Mouse (Mus musculus): ENCODE results near the gene Gbx1. TPM values are rescaled to one million over a fixed set of nuclear protein-coding genes. Genes with fewer than 3 reads are reported as not detected.

Gene Gbx1
- polyA plus RNA-seq, 1 experiment, result 0.04 TPM

GRCm38 (mm10) chr5:24526190-24526888 is 663 bp downstream of the Gbx1 start:
- Histone ChIP-seq H3K27ac (ENCODE audit: insufficient read depth, low read length) (no peak overlapping the region), H3K4me1 (ENCODE audit: control insufficient read depth, insufficient read depth, low read length) (no peaks in the 10 kb centered on the region), H3K4me3 (ENCODE audit: insufficient read depth, low read length) (no peak overlapping the region)
- TF ChIP-seq CTCF (IDR thresholded peaks at IDR 0.05; ENCODE audit: extremely low read depth, insufficient read depth, low read length) (no peak), POLR2A (IDR thresholded peaks at IDR 0.05; ENCODE audit: extremely low read depth, insufficient read depth, low read length) (no peak)

GRCm38 (mm10) chr5:24525360-24526189 is 1.4 kb downstream of the Gbx1 start:
- no peak overlapping the region for H3K27ac ChIP-seq (ENCODE audit: insufficient read depth, low read length)
- no peak overlapping the region for H3K4me3 ChIP-seq (ENCODE audit: insufficient read depth, low read length)
- TF ChIP-seq CTCF (IDR thresholded peaks at IDR 0.05; ENCODE audit: extremely low read depth, insufficient read depth, low read length) (no peak), POLR2A (IDR thresholded peaks at IDR 0.05; ENCODE audit: extremely low read depth, insufficient read depth, low read length) (no peak)
- H3K4me1 ChIP-seq (ENCODE audit: control insufficient read depth, insufficient read depth, low read length), result no peaks in the 10 kb centered on the region

- Histone ChIP-seq H3K4me1 (ENCODE audit: control insufficient read depth, insufficient read depth, low read length) (no peaks in the 10 kb centered on the region), H3K4me3 (ENCODE audit: insufficient read depth, low read length) (no peak overlapping the region), H3K27ac (ENCODE audit: insufficient read depth, low read length) (no peak overlapping the region)
- no peak for TF ChIP-seq POLR2A (IDR thresholded peaks at IDR 0.05; ENCODE audit: extremely low read depth, insufficient read depth, low read length)
- TF ChIP-seq CTCF (IDR thresholded peaks at IDR 0.05; ENCODE audit: extremely low read depth, insufficient read depth, low read length), result no peak
Measured at GRCm38 (mm10) chr5:24524522-24524921, 2.5 kb downstream of the Gbx1 start.

- TF ChIP-seq POLR2A (IDR thresholded peaks at IDR 0.05; ENCODE audit: extremely low read depth, insufficient read depth, low read length), result no peak
- no peak for TF ChIP-seq CTCF (IDR thresholded peaks at IDR 0.05; ENCODE audit: extremely low read depth, insufficient read depth, low read length)
- Histone ChIP-seq H3K27ac (ENCODE audit: insufficient read depth, low read length) (no peak overlapping the region), H3K4me3 (ENCODE audit: insufficient read depth, low read length) (no peak overlapping the region)
Measured at GRCm38 (mm10) chr5:24523806-24524205, 3.2 kb downstream of the Gbx1 start.

GRCm38 (mm10) chr5:24521366-24521765 is 5.6 kb downstream of the Gbx1 start:
- H3K27ac ChIP-seq (ENCODE audit: insufficient read depth, low read length), result no peak overlapping the region
- H3K4me1 ChIP-seq (ENCODE audit: control insufficient read depth, insufficient read depth, low read length), result no peaks in the 10 kb centered on the region
- no peak for TF ChIP-seq CTCF (IDR thresholded peaks at IDR 0.05; ENCODE audit: extremely low read depth, insufficient read depth, low read length)
- H3K4me3 ChIP-seq (ENCODE audit: insufficient read depth, low read length), result no peak overlapping the region

More at GRCm38 (mm10) chr5:24523806-24524205, 3.2 kb downstream of the Gbx1 start:
- H3K4me1 ChIP-seq (ENCODE audit: control insufficient read depth, insufficient read depth, low read length), result no peaks in the 10 kb centered on the region

- TF ChIP-seq CTCF (IDR thresholded peaks at IDR 0.05; ENCODE audit: extremely low read depth, insufficient read depth, low read length) (no peak), POLR2A (IDR thresholded peaks at IDR 0.05; ENCODE audit: extremely low read depth, insufficient read depth, low read length) (no peak)
- Histone ChIP-seq H3K4me3 (ENCODE audit: insufficient read depth, low read length) (no peak overlapping the region), H3K27ac (ENCODE audit: insufficient read depth, low read length) (no peak overlapping the region), H3K4me1 (ENCODE audit: control insufficient read depth, insufficient read depth, low read length) (no peaks in the 10 kb centered on the region)
Measured at GRCm38 (mm10) chr5:24512271-24512670, 14.7 kb downstream of the Gbx1 start.

GRCm38 (mm10) chr5:24510635-24511034 is 16.4 kb downstream of the Gbx1 start:
- H3K4me3 ChIP-seq (ENCODE audit: insufficient read depth, low read length), result no peak overlapping the region
- no peaks in the 10 kb centered on the region for H3K4me1 ChIP-seq (ENCODE audit: control insufficient read depth, insufficient read depth, low read length)
- peak; percentile 58 for TF ChIP-seq CTCF (IDR thresholded peaks at IDR 0.05; ENCODE audit: extremely low read depth, insufficient read depth, low read length)
- no peak for TF ChIP-seq POLR2A (IDR thresholded peaks at IDR 0.05; ENCODE audit: extremely low read depth, insufficient read depth, low read length)
- H3K27ac ChIP-seq (ENCODE audit: insufficient read depth, low read length), result no peak overlapping the region

GRCm38 (mm10) chr5:24508406-24508805 is 18.6 kb downstream of the Gbx1 start:
- Histone ChIP-seq H3K4me3 (ENCODE audit: insufficient read depth, low read length) (no peak overlapping the region), H3K4me1 (ENCODE audit: control insufficient read depth, insufficient read depth, low read length) (no peaks in the 10 kb centered on the region), H3K27ac (ENCODE audit: insufficient read depth, low read length) (no peak overlapping the region)
- TF ChIP-seq CTCF (IDR thresholded peaks at IDR 0.05; ENCODE audit: extremely low read depth, insufficient read depth, low read length) (no peak), POLR2A (IDR thresholded peaks at IDR 0.05; ENCODE audit: extremely low read depth, insufficient read depth, low read length) (no peak)

GRCm38 (mm10) chr5:24505513-24505912 is 21.5 kb downstream of the Gbx1 start:
- no peak for TF ChIP-seq CTCF (IDR thresholded peaks at IDR 0.05; ENCODE audit: extremely low read depth, insufficient read depth, low read length)
- TF ChIP-seq POLR2A (IDR thresholded peaks at IDR 0.05; ENCODE audit: extremely low read depth, insufficient read depth, low read length), result no peak
- no peak overlapping the region for H3K4me3 ChIP-seq (ENCODE audit: insufficient read depth, low read length)
- H3K27ac ChIP-seq (ENCODE audit: insufficient read depth, low read length), result no peak overlapping the region
- no peaks in the 10 kb centered on the region for H3K4me1 ChIP-seq (ENCODE audit: control insufficient read depth, insufficient read depth, low read length)

GRCm38 (mm10) chr5:24502786-24503185 is 24.2 kb downstream of the Gbx1 start:
- TF ChIP-seq POLR2A (IDR thresholded peaks at IDR 0.05; ENCODE audit: extremely low read depth, insufficient read depth, low read length), result no peak
- TF ChIP-seq CTCF (IDR thresholded peaks at IDR 0.05; ENCODE audit: extremely low read depth, insufficient read depth, low read length), result no peak
- Histone ChIP-seq H3K4me1 (ENCODE audit: control insufficient read depth, insufficient read depth, low read length) (no peaks in the 10 kb centered on the region; the same call in 1 of the 2 replicates), H3K4me3 (ENCODE audit: insufficient read depth, low read length) (no peak overlapping the region), H3K27ac (ENCODE audit: insufficient read depth, low read length) (no peak overlapping the region)

All from cortical plate, adult 2 months (tissue).